Mouse (Mus musculus) frontal cortex, adult (tissue): ENCODE results near the gene Olfr714.
"Not testable (repeated sequence)": the region's sequence is repeated elsewhere in the genome, so short reads cannot be mapped to it uniquely, and the experiment has no call there.

Experiments
- ATAC-seq: cut with Nextera tagmentation; 2 replicates; pipeline ENCODE4 v1.9.2; 2017; ENCODE audit warnings: mild to moderate bottlenecking, moderate library complexity, mixed read lengths; ENCODE audit not compliant: low TSS enrichment

Olfr714 gene

DNA sequence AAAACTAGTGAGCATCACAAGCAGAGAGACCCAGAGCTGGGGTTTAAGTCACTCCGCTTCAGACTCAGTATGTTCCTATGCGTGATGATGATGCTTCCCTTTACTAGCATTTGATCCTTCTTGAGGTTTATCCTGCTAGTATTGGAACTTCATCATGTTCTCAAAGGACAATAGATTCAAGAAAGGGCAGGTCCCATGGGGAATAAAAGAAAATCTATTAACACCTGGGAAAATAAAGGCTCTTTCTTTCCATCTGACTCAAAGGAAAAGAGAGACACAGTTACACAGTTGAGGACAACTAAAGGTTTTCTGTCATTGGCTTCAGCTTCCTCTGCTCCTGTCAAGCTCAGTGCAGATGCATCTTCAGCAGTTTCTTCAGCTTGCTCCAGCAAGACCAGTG lies at the start of gene Olfr714:
Olfr714 (plus strand) TSS at position 301 of the 400 bp plus-strand sequence.
- no peak for ATAC-seq

DNA sequence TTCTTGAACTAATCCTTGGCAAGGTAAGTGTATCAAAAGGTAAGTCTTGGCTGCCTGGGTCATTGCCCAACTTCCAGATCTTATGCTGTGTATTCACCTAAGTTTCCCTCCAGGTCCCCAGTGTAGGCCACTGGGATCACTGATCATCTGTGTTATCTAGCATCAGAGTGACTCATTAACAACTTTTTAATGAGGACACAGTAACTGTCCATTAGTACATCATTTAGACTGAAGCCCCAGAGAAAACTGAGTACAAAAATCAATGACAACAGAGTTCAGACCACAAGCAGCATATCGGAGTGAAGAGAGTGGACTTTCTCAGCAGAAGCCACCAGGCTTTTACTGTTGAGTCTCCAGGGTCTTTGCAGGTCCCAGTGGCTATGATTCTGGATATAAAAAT lies 39.9 kb upstream of the Olfr714 start, which contains the start of gene Olfr713:
Olfr713 (plus strand) TSS at position 301 of the 400 bp plus-strand sequence.
- no peak for ATAC-seq

DNA sequence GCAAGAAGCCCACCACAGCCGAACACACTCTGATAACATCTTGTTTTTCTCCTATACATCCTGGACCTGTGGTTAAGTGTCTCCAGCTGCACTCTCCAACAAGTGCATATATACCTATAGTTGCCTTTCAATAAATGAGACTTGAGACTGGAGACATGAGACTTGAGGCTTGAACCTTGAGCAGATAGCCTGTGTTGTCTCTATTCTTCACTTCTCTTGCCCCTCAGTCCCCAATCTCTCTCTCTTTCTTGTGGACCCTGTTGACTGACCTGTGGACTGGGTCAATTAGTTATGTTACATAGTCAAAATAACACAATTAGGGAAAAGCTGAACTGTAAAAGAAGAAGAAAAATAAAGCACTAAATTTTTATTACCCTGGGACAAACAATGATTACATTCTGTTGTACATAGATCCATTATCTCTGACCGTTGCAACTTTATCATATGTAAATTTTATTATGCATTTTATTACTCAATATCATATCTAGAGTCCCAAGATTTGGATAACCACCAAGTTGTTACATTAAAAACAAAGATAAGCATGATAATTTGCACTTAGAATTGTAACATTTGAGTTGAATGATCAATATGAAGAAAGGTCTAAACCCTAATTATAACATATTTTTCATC lies 30.7 kb upstream of the Olfr714 start:
- no peak for ATAC-seq

DNA sequence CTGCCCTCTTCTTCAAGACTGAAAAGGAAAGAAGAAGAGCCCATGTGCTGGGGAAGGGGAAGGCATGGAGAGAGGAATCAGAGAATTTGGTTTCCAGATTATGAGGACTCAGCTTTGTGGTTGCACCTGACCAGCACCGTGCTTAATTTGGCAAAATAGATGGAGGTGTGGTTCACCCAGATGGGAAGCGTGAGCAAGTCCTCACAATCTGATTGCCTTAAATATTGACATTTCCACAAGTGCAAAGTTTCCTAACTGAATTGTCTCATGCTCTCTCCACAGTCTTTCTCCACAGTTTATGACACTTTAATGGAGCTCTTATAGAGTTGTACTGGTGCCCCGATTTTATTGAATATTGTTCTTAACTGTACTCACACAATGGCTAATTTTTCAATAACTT lies 27.6 kb upstream of the Olfr714 start:
- no peak for ATAC-seq

DNA sequence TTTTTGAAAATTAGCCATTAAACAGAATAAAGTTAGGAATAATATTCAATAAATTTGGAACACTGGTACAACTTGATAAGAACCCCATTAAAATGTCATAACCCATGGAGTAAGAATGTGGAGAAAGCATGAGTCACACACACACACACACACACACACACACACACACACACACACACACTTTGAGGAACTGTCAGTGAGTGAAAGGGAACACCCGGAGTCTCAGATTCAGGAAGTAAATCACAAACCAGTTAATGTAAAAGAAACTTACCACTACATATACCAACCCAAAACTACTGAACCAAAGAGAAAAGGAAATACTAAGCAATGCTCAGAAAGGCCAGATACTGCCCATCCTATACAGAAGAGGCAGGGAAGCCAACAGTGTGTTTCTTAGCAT lies 26.4 kb upstream of the Olfr714 start:
- ATAC-seq, result no peak

GRCm38 (mm10) chr7:107045833-107046232 lies 24.9 kb upstream of the Olfr714 start:
- ATAC-seq, result no peak

- ATAC-seq, result no peak
Observed at GRCm38 (mm10) chr7:107047578-107047977, 23.2 kb upstream of the Olfr714 start.

GRCm38 (mm10) chr7:107092920-107093319 lies 22.1 kb downstream of the Olfr714 start, which contains the start of gene Olfr17:
Gene Olfr17 (plus strand): TSS chr7:107093220.
- no peak for ATAC-seq

DNA sequence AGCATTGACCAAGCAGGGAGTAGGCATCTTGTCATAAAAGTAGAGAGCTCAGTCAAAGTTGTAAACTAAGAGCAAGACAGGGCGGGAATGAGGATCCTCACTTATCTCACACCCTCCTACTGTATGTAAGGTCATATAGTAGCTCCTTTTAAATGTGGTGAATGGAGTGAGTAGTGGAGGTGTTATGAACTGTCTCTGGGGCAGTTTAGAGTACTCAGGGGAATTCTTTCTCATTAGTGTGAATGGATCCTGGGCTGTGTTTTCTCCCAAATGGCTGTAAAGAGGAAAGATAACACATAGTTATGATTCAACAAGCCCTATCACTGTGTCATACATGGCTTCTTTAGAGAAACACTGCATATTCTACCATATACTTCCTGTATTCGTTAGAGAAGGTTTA lies 39.5 kb downstream of the Olfr714 start, which contains the start of gene Olfr715b:
Olfr715b (minus strand) TSS at position 101 of the 400 bp plus-strand sequence.
- not testable (repeated sequence) for ATAC-seq
